Mouse (Mus musculus): ENCODE data around the gene Bub1.
A peak's percentile ranks its signal among the peaks of the same experiment; 100 is the strongest.

Gene Bub1

DNA sequence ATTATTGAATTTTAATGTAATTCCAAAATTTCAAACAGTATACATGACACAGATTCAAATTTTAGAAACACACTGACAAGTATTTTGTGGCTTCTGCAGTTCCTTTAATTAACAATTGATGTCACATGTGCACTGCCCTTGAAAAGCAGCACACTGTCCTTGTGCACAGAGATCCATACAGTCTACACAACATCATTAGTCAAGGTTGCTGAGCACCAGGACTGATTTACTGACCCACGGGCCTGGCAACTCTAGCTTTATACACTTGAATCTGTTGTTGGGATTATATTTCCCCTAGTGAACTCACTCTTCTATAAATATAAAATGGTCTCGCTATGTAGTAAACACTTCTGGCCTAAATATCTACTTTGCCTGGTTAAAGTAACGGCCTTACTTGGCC lies 56.7 kb downstream of the Bub1 start:
- no peak for DNase-seq (ENCODE audit: low spot score in 2 of 2)

DNA sequence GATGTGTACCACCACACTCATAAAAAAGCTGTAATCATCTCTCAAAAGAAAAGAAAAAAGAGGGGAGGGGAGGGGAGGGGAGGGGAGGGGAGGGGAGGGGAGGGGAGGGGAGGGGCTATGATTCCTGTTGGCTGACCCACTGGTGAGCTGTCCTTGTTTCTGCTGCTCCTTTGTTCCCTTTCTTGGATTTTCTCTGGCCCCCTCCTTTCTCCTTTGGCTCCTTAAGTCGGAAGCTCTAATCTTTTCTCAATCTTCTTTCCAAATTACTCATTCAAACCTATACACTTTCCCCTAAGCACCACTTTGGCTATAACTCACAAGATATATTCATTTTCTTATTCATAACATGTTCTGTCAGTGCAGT lies 57.1 kb downstream of the Bub1 start:
- no peak for DNase-seq (ENCODE audit: low spot score in 2 of 2)

DNA sequence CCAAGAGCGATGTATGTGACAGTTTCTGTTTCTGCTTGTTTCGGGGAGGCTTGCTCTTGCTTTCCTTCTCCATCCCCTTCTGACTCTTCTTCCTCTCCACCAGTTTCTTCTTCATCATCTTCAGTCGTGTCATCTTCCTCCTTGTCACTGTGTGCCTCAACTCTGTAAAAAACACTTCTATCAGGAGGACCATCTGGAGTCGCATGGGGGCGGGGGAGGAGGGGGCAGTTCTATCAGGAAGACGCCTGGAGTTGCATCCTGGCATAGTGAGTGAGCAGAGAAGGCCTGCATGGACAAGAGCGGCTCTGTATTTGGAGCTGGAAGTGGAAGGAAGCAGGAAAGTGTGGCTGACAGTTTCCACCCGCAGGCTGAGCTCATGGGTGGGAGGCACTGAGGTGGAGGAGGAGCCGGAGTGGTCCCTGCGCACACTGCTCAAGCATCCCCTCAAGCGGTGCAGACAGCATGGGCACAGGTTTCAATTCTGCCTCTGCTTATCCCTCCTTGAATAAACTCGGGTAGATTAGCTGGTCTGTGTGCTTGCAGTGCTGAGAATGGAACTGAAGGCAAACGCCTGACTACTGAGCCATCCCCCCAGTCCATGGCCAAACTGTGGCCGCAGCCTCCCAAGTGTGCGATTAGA lies 57.6 kb downstream of the Bub1 start:
- DNase-seq (ENCODE audit: low spot score in 2 of 2): no peak

DNA sequence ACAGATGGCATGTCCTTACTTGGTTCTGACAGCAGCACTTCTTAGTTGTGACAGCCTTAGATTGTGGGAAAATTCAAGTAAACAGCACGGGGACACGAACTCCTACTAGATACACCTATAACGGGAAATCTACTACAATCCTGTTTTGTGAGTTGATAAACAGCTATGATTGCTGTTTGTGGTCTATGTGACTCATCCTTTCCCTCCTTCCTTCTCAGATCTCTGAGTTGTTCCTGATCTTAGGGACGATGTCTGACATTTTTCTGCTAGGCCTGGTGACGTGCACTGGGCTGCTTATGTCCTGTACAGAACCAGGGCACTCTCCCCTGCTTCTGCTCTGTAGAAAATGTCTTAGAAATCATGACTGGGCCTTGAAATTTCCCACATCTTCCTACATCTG lies 70.1 kb downstream of the Bub1 start:
- no peak for DNase-seq (ENCODE audit: low spot score in 2 of 2)

DNA sequence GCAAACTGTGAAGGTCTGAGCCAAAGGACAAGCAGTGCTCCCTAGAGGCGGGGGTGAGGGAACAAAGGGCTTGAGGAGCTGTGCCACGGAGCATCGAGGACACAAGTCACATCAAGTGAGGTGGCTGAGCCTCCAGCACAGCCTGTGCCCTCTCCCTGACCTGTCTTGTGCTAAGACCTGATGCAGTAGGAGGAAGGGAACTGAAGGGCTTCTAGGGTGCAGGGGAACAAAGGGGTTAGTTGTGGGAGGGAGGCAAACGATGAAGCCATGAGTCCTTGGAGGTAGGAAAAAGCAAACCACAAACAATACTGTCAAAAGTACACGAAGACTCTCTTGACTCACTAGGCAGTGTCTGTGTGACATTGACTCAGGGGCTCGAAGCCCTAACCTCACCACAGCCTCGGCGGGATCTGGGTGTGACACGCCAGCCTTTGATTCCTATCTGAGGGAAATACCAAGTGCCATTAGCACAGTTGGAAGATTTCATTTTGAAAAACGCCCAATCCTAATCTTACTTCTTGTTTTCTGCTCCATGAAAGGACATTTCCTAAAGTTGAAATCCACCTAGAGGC lies 71.2 kb downstream of the Bub1 start:
- DNase-seq (ENCODE audit: low spot score in 2 of 2): no peak

DNA sequence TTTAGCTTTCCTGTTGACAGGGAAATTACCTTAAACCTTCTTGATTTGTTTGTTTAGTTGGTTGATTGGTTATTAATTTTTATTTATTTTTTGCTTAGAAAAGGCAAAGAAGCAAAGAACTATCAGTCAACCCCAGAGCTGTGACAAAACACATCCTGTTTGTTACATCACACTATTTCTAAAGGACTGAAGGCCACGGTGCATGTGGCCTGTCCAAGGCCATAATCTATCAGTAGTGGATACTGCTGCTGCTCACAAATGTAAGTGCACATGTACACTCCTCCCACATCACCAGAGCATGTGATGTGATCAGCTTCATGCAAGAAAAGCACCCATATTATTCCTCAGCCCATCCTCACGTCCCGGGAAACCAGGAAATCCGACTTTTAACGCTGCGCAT lies 71.7 kb downstream of the Bub1 start:
- no peak for DNase-seq (ENCODE audit: low spot score in 2 of 2)

DNA sequence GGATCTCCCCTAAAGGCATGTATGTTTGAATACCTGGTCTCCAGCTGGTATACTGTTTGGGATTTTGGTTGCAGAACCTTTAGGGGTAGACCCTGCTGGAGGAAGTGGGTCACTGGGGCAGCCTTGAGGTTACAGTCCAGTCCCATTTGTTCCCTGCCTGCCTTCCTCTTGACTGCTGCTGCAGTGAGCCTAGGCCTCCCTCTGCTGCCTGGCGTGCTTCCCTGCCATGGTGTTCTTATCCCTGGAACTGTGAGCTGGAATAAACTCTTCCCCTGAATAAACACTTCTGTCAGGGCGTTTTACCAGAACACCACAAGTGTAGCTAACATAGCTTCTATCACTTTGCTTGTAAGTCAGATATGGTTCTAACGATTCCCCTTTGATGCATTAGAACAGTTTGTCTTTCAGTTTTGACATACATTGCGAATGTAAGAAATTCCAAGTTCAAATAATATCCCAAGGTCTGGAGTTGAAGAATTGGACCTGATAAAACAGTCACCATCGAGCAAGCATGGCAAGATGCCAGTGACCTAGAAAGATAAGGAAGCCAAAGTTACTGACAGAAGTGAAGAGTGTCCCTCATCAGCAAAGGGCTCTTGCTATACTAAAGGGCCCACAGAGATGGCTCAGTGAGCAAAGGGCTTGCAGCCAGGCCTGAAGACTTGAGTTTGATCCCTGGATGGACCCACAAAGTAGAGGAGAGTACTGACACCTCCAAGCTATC lies 72.3 kb downstream of the Bub1 start:
- no peak for DNase-seq (ENCODE audit: low spot score in 2 of 2)

DNA sequence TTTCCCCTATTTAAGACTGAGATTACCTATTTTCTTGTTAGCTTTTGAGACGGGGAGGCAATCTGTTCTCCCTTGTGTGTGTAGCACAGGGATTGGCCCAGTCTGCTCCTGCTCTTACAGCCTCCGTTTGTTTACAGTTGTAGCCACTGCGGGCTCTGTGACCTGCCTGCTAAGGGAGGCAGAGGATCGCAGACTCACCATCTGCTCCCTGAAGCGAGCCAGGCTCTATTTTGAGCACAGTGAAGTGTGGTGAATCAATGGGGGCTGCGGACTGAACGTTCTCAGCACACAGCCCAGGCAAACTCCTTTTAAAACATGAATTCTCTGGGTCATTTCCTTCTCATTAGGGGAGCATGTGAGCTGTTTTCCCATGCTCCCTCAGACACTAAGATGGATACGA lies 74.5 kb downstream of the Bub1 start:
- DNase-seq (ENCODE audit: low spot score in 2 of 2): no peak

DNA sequence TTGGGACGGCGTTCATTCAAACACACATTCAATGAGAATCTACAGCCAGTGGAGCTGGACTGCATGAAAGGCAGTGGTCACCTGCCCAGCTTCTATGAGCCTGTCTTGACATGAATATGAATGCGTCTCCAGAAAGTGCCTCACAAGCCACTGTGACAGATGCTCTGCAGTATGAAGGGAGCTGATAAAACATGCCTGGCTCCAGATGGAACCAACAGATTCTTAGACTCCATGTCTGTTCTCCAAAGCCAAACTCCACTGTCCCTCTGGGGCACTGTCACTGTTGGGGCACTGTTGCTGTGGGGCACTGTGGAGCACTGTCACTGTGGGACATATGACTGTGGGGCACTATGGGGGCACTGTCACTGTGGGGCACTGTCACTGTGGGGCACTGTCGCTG lies 77.6 kb downstream of the Bub1 start:
- no peak for DNase-seq (ENCODE audit: low spot score in 2 of 2)

DNA sequence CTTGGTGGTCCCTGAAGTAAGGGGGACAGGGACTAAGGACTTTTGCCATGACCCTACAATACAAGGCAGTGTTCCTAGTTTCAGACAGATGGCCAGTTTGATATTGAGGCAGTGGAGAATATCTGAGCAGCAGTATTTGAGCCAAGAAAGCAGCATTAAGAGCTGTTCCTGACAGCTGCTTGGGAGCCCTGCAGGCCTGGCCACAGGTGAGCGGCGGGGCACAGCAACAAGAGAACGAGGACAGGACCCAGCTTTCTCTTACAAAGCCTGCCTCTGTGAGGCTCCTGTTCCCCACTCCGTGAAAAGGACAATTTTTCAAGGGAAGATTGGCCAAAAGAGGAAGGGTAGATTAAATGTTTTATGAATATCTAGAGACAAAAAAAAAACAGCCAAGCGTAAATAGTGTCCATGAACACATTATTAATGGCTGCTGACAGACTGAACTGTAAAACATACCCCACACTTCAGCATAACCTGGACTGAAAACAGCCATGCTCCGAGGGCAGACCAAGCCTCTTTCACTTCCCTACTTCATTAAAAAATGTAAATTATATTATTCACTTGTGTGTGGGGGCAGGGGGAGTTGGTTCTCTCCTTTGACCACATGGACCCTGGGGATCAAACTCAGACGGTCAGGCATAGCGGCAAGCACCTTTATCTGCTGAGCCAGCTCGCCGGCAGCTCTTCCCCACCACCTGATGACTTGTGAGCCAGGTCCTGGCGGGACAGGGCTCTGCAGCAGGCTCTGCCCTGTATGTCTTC lies 79.6 kb downstream of the Bub1 start:
- DNase-seq (ENCODE audit: low spot score in 2 of 2): peak; percentile 49 to 52

Measured in spleen, postnatal 36 days (tissue).